Mouse (Mus musculus) Patski (cell line): Measurements from ENCODE around the gene 5730409E04Rik. TPM values are rescaled to one million over a fixed set of nuclear protein-coding genes. Genes with fewer than 3 reads are reported as not detected.

Source experiments
- ATAC-seq: fragments of 100-300 bp; one replicate; pipeline ENCODE4 v1.8.0; 2021
- CTCF ChIA-PET: fragments of 350-600 bp; sonication (Branson Sonifier 250); formaldehyde crosslinking; loops from one replicate; lab custom pipeline; 2022; ENCODE audit warnings: inconsistent platforms; lab: Charles Lee
- POLR2A ChIA-PET: fragments of 350-600 bp; sonication (Branson Sonifier 250); formaldehyde crosslinking; loops from one replicate; lab custom pipeline; 2022; ENCODE audit warnings: antibody characterized with exemption, inconsistent platforms; lab: Charles Lee
- DNase-seq: peaks from one replicate; pipeline ENCODE4 v3.0.0-alpha.2; 2011; ENCODE audit warnings: low read depth, low spot score
- H3K27me3 ChIP-seq: fragments of 371-371 bp; one replicate; pipeline ENCODE4 v1.5.1; 2021
- CTCF ChIP-seq: fragments of 100-300 bp; IDR thresholded peaks from one replicate; pipeline ENCODE4 v1.5.1; 2021
- in situ Hi-C: fragments of 300-500 bp; cut with MboI; formaldehyde crosslinking; loops from 3 replicates; pipeline ENCODE4 v1.11.1; 2018; ENCODE audit warnings: low pct_unique_long_range_greater_than_20kb, mixed read lengths
- polyA plus RNA-seq: library from polyadenylated mRNA; unstranded; gene quantifications from one replicate; pipeline ENCODE4 v1.2.3, GENCODE M21; 2021

Gene 5730409E04Rik
- polyA plus RNA-seq = 10.7 TPM

DNA sequence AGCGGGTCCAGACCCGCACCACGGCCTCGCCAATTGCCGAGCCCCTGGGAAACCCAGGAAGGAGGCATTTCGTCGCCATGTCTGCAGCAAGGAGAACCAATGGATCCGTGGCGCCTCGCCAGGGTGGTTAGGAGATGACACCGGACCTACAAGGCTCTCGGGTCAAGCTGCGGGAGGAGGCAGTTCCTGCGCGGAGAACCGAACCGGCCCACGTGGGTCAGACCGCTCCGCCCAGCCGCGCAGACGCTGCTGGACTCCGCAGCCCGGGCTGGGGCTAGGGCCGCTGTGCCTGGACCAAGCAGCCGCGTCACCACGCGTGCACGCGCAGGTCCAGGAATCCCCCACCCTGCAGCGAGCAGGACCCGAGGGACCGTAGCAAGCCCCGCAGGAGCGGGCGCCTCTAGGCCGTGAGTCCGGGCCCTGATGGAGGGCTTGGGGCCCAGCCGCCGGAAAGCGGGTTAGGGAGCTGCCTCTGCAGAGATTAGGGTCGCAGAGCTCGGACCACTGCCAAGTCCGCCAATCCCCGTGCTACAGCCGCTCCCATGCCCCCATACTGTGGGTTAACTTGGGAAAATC, at the start of gene 5730409E04Rik:
Gene 5730409E04Rik (plus strand): TSS at position 213 of the 576 bp plus-strand sequence.
- ChIA-PET CTCF (interaction anchor here (1.7 kb wide), 1 partner anchor 9 kb away, joined by 5 read pairs; no protein-coding TSS in a partner anchor), POLR2A (no interaction called here)
- TF ChIP-seq CTCF = no peak
- DNase-seq (no peak), ATAC-seq (peak; percentile 83)
- in situ Hi-C loops = loop anchor here (5.0 to 10.0 kb wide), 2 partner anchors 133 to 225 kb away; no protein-coding TSS in a partner anchor
- no peaks in the 10 kb centered on the region for H3K27me3 ChIP-seq

DNA sequence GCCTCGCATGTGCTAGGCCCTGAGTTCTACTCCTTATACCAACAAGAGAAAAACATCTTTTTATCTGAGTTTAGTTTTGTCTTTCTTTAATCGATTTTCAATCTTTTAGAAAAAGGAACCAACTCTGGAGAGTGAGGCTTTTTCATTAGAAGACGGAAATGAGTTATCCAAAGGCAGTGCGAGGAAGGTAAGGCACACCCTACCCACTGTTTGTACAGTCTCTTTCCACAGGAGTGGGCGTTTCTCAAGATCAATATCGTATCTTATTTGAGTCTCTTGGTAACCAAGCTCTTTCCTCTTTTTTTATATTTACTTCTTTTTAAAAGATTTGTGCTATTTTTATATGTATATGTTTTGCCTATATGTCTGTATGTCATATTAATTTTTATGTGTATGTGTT, 45.8 kb upstream of the 5730409E04Rik start:
- no peaks in the 10 kb centered on the region for H3K27me3 ChIP-seq
- in situ Hi-C loops = loop anchor here (25.0 kb wide), 1 partner anchor 674 kb away; the partner anchor contains the start of gene Smim12
- TF ChIP-seq CTCF = no peak
- no peak for DNase-seq
- CTCF ChIA-PET = no interaction called here
- POLR2A ChIA-PET = no interaction called here
- ATAC-seq = no peak

DNA sequence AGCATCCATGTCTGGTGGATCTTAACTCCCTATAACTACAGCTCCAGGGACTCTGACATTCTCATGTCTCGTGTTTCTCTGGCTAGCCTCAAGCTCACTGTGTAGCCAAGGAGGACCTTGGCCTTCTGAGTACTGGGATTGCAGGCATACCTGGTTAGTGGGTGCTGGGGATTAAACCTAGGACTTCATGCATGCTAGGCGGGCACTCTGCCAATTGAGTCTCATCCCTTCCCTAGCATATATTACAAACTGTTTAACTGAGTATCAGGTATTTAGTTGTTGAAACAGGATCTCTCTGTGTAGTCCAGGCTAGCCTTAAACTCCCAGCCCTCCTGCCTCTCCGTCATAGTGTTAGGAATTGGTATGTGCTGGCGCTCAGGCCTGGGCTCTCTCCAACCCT, 42.4 kb upstream of the 5730409E04Rik start:
- no peak for TF ChIP-seq CTCF
- in situ Hi-C loops = loop anchor here (25.0 kb wide), 1 partner anchor 670 kb away; the partner anchor contains the start of gene Smim12
- ATAC-seq (no peak), DNase-seq (no peak)
- H3K27me3 ChIP-seq = no peaks in the 10 kb centered on the region
- CTCF ChIA-PET = no interaction called here
- POLR2A ChIA-PET = no interaction called here

DNA sequence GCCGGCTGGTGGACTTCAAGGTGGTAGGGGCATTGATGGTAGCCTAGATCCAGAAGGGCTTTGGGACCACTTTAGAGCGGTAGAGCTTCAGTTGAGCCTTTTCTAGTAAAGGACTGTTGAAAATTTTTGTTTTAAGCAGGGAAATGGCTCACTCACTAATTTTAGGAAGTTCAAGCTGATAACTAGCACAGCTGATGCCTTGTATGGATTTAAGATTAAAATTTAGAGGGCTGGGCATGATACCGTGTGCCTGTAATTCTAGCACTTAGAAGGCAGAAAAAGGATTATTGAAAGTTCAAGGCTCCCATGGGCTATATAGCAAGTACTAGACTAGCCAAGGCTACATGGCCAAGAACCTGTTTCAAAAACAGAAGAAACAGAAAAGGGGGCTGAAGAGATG, 39.8 kb upstream of the 5730409E04Rik start:
- CTCF ChIA-PET = no interaction called here
- no peak for TF ChIP-seq CTCF
- DNase-seq (no peak), ATAC-seq (no peak)
- in situ Hi-C loops = loop anchor here (25.0 kb wide), 1 partner anchor 668 kb away; the partner anchor contains the start of gene Smim12
- POLR2A ChIA-PET = no interaction called here
- H3K27me3 ChIP-seq = no peaks in the 10 kb centered on the region

DNA sequence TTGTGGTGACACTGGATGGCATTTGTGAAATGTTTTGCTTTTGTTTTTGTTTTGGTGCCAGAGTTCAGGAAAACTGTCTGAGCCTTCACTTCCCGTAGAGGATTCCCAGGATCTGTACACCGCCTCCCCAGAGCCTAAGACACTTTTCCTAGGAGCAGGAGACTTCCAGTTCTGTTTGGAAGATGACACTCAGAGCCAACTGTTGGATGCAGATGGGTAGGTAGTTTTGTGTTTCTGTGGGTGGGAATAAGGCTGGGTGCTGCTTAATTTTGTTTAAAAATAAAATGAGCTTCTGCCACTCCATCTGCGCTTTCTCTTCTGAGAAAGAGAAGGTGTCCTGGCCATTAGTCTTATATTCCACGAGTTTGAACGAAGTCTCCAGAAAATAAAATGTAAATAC, 33.3 kb upstream of the 5730409E04Rik start:
- H3K27me3 ChIP-seq = no peaks in the 10 kb centered on the region
- ATAC-seq (no peak), DNase-seq (no peak)
- in situ Hi-C loops = no loop called here
- ChIA-PET CTCF (no interaction called here), POLR2A (no interaction called here)
- no peak for TF ChIP-seq CTCF

DNA sequence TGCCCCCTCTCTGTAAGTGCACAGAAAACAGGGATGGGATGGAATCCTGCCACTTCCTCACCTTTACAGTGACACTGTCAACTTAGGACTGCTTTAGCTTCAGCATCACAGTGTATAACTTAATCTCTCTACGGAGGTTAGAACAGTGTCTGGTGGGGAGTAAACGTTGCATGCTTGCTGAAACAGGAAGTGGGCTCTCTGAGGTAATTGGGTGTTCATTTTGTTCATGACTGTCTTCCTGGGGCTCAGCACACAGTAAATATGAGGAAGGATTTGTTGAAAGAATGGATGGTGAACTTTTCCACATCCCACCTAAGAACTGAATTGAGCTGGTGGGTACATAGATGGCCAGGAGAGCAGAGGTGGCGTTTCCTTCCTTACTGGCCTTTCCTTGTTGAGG, 31.7 kb upstream of the 5730409E04Rik start:
- no peak for DNase-seq
- no peaks in the 10 kb centered on the region for H3K27me3 ChIP-seq
- no peak for TF ChIP-seq CTCF
- in situ Hi-C loops = no loop called here
- ChIA-PET POLR2A (no interaction called here), CTCF (no interaction called here)
- no peak for ATAC-seq

DNA sequence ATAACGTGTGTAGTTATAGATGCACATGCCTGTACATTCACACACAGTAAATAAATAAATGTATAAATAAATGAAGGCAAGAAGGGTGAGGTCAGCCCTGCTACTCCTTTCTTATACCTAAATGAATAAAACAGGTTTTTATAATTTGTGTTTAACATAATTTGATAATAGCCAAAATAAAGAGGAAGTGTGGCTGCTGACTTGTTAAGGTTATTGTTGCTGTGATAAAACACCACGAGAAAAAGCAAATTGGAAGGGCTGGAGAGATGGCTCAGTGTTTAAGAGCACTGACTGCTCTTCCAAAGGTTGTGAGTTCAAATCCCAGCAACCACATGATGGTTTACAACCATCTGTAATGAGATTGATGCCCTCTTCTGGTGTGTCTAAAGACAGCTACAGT, 30.5 kb upstream of the 5730409E04Rik start:
- ATAC-seq = no peak
- in situ Hi-C loops = no loop called here
- DNase-seq = no peak
- H3K27me3 ChIP-seq = no peaks in the 10 kb centered on the region
- CTCF ChIA-PET = no interaction called here
- POLR2A ChIA-PET = no interaction called here
- no peak for TF ChIP-seq CTCF

DNA sequence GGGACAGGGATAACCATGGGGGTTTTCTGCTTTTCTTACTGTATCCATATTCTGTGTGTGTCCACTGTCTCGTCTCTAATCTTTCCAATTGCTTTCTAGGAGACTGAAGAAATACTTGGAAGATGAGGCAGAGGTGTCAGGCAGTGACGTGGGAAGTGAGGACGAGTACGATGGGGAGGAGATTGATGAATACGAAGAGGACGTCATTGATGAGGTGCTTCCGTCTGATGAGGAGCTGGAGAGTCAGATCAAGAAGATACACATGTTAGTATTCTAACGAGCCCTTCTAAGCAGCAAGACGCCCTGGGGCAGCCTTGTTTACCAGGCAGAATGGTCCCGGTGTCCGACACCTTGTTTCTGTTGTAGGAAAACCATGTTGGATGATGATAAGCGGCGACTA, 23.9 kb upstream of the 5730409E04Rik start:
- H3K27me3 ChIP-seq = no peaks in the 10 kb centered on the region
- DNase-seq (no peak), ATAC-seq (no peak)
- ChIA-PET POLR2A (no interaction called here), CTCF (interaction anchor here (1.4 to 2.4 kb wide), 2 partner anchors 12 to 14 kb away, joined by 3 to 10 read pairs; no protein-coding TSS in a partner anchor)
- no peak for TF ChIP-seq CTCF
- in situ Hi-C loops = loop anchor here (10.0 kb wide), 1 partner anchor 259 kb away; no protein-coding TSS in a partner anchor

DNA sequence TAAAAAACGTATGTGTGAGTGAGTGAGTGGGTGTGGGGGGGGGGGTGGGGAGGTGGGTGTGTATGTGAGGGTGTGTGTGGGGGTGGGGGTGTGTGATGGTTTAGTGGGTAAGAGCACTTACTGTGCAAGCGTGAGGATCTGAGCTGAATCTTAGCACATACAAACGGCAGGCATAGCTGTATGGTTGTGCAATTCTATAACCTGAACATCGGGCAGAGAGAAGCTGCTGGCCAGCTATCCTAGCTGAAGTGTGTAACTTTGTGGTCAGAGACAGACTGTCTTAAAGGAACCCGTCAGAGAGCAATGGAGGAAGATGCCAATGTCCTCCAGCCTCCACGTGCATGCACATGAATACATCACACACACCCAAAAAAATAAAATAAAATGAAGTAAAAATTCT, 17.6 kb upstream of the 5730409E04Rik start:
- DNase-seq = no peak
- no peak for ATAC-seq
- in situ Hi-C loops = no loop called here
- CTCF ChIA-PET = interaction anchor here (1.0 to 2.9 kb wide), 2 partner anchors 8 to 249 kb away, joined by 5 to 15 read pairs; no protein-coding TSS in a partner anchor
- POLR2A ChIA-PET = no interaction called here
- no peak for TF ChIP-seq CTCF
- H3K27me3 ChIP-seq = no peaks in the 10 kb centered on the region

DNA sequence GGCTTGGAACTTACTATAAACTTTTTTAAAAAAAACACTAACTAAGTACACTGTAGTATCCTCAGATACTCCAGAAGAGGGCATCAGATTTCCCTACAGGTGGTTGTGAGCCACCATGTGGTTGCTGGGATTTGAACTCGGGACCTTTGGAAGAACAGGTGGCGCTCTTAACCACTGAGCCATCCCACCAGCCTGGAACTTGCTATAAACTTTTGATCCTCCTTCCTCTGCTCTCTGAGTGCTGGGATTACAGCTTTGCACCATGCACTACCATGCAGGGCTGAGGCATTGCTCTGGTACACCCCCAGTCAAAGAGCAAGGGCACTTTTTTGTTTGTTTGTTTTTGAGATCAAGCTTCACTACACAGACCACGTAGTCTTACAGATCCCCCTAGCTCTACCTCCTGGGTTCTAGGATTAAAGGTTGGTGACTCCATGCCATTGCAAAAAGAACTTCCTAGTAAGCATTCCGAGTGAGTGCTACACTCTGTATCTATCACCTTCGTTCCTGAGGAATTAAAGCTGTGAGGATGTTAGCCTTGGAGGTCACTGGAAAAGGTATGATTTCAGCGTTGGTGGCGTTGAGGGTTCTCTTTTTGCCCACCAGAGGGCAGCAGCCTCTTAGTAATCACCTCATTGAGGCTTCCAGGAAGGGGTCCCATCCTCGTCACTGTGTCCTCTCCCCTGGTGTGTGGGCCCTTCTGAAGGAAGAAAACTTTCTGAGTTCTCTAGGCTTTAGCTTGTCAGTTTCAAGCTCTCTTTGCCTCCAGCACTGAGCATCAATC, 9.5 kb upstream of the 5730409E04Rik start:
- ChIA-PET CTCF (interaction anchor here (0.6 to 2.6 kb wide), 24 partner anchors 9 to 306 kb away, joined by 3 to 31 read pairs (median 4); partner anchors contain the start of genes 5730409E04Rik and Psmb2), POLR2A (interaction anchor here (1.6 kb wide), 1 partner anchor 141 kb away, joined by 5 read pairs; no protein-coding TSS in a partner anchor)
- in situ Hi-C loops = loop anchor here (10.0 kb wide), 1 partner anchor 235 kb away; no protein-coding TSS in a partner anchor
- ATAC-seq (peak; percentile 26), DNase-seq (no peak)
- TF ChIP-seq CTCF = peak; percentile 78
- no peaks in the 10 kb centered on the region for H3K27me3 ChIP-seq
